Mouse (Mus musculus): ENCODE data around the gene Ski.

Ski gene

GRCm38 (mm10) chr4:155176210-155176609 lies 46.2 kb downstream of the Ski start:
- DNase-seq (ENCODE audit: low read depth, low spot score) = no peak

DNA sequence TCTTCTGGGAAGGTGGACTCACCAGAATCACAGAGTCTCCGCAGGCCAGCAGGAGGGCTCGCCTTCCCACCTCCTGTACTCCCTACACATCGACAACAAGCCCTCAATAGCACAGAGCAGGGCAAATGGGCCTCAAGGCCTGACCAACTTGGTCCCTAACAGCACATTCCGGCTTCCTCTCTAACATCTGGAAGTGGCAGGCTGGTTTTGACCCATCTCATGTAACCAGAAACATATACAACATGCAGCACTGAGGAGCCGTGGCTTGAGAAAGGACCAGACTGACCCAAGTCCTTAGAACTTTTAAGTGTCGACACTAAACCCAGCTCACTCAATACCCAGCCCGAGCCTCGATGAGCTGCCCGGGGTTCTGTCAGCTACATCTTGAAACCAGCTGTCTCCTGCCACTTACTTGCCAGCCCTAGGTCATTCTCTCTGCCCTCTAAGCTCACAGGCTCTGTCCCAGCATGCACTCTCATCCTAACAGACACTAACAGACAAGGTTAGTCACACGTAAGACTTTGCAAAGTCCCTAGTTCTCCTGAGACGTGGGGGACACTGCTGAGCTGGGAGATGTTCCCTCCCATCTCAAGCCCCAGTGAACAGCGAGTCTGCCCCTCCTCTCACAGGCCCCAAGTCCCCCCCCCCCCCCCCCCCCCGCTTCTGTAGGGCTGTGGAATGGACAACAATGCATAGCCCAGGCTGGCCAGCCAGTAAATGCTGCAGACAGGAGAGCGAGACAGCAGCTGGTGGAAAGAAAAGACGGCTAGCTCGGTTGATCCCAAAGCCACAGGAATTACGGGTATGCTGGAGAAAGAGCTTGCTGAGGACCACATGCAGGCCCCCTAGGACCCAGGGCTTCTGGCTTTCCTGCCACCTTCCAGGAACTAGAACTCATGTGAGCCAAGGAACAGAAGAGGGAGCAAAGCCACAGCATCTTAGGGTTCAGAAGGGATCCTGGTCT lies 48.3 kb downstream of the Ski start:
- no peak for DNase-seq (ENCODE audit: low read depth, low spot score)

GRCm38 (mm10) chr4:155172909-155173821 lies 49.2 kb downstream of the Ski start:
- DNase-seq (ENCODE audit: low read depth, low spot score) = peak; percentile 82

DNA sequence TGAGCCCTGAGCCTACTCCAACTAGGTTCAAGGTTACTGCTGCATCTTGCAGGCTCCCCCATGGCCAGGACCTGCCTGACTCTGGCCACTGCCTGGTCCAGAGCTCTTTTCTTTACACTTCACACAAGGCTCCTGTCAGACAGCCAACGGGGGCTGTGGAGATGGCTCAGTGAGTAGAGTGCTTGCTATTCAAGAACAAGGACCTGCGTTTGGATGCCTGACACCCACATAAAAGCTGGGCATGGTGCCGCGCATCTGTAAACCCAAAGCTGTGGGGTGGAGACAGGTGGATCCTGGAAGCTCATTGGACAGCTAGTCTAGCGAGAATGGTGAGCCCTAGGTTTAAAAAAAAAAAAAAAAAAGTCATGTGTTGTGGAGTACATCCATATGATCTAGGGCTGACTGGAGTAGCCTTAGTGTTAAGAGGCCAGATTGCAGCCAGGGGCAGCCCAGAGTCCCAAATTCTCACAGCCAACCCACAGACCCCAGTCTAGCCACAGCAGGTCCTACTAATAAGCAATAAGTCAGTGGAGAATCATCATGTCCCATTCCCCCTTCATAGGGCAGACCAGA lies 50.3 kb downstream of the Ski start:
- DNase-seq (ENCODE audit: low read depth, low spot score) = no peak

DNA sequence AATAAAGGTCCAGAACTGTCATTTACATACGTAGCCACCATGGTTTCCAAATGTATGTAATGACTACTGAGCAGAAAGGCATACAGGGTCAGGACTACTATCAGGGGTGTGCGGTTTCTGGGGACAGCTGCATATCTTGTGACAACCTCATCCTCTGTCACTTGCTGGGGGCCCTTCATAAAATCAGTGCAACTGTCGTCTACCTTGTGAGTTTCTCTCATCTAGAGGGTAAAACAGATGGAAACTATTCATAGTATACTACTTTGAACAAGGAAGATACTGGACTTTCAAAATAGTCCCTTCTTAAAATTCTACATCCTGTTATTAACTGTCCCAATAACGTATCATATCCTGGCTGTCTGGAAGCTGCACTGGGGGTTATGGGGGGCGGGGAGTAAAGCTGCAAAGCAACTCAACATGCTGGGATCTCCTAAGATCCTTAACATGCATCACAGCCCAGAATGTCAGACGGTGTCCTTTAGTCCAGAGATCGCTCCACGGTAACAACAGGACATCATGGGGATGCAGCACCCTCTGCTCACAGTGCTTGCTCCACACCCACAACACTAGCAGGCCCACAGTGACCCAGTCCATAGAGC lies 51.7 kb downstream of the Ski start:
- DNase-seq (ENCODE audit: low read depth, low spot score) = no peak

- no peak for DNase-seq (ENCODE audit: low read depth, low spot score)
Measured at GRCm38 (mm10) chr4:155168835-155169252, 53.5 kb downstream of the Ski start.

- no peak for DNase-seq (ENCODE audit: low read depth, low spot score)
Measured at GRCm38 (mm10) chr4:155165861-155166260, 56.5 kb downstream of the Ski start.

DNA sequence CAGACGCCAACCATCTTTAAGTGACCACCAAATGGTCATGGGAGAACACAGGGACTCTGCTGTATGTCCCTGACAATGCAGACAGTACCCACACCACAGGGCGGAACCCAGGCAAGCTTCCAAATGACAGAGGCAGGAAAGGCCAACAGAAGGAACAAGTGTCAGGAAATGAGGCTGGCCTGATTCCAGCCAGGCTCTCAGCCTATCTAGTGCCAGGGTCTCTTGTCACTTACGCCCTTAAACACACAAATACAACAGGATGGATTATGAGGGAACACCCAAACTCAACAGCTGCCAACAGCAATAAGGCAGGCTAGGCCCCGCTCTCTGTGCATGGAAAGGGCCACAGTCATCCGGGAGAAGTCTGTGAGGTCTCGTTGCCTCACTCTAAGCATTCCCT lies 57.8 kb downstream of the Ski start:
- DNase-seq (ENCODE audit: low read depth, low spot score) = no peak

GRCm38 (mm10) chr4:155163685-155164084 lies 58.7 kb downstream of the Ski start:
- no peak for DNase-seq (ENCODE audit: low read depth, low spot score)

GRCm38 (mm10) chr4:155163320-155163651 lies 59.1 kb downstream of the Ski start:
- no peak for DNase-seq (ENCODE audit: low read depth, low spot score)

- no peak for DNase-seq (ENCODE audit: low read depth, low spot score)
Measured at GRCm38 (mm10) chr4:155162433-155163319, 59.7 kb downstream of the Ski start.

DNA sequence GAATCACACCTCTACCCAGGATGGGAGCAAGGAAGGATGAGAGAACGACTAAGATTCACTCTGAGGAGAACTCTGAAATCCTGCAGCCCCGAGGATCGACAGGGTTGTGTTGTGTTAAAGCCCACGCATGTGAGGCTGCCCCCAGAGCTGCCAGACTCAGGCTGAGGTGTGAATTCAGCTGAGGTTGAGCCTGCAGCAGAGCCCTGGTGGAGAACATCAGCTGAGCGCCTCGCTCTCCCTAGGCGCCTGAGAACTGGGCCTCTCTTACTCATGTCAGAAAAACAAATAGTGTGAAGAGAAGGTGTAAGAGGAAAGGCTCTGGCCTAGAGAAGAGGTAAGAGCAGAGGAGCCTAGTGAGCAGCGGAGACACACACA lies 63.9 kb downstream of the Ski start:
- DNase-seq (ENCODE audit: low read depth, low spot score) = no peak

- DNase-seq (ENCODE audit: low read depth, low spot score) = no peak
Measured at GRCm38 (mm10) chr4:155157871-155158542, 64.4 kb downstream of the Ski start.

DNA sequence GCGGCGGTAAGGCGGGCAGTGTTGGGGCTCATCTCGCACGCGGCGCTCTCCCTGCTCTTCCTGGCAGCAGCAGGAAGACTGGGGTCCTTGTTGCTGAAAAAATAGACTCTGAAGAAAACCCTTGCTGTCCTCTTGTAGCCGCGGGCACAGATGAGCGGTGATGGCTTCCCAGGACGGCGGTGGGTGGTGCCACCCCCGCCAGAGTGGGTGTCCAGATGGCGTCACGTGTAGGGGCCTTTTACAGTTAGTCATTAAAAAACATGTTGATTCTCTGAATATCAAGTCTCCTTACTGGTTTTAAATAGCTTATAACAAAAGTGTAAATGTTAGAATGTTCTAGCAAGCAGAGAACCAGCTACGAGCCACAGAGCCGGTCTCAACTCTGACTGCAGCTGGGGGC lies 65.7 kb downstream of the Ski start:
- DNase-seq (ENCODE audit: low read depth, low spot score) = no peak

- DNase-seq (ENCODE audit: low read depth, low spot score) = no peak
Measured at GRCm38 (mm10) chr4:155154986-155155385, 67.4 kb downstream of the Ski start.

DNA sequence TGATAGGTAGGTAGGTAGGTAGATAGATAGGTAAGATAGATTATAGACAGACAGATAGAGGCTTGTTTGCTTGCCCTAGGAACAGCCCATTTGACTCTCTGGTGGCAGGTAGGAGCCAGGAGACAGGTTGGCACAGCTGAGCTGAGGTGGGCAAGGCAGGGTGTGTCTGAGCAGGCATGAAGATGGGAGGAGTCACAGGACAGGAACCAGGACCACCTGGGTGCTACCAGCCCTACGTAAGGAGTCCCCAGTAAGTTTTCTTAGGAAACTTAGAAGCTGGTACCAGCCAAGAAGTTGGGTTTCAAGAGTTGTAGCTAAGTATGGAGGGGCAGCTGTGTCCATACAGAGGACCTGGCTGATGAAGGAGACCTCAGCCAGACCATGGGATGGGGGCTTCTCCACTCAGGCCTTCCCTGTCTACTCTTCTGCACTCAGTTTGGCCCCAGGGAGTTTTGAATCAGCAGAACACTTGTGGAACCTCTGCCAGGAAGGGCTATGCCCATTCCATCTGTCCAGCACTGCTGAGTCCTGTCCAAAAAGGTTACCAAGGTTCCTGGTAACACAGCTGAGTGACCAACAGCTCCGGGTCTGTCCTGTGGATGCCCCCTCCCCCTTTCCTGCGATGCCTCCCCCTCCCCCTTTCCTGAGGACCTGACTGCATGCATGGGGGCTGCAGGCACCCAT lies 68.9 kb downstream of the Ski start:
- DNase-seq (ENCODE audit: low read depth, low spot score) = no peak

GRCm38 (mm10) chr4:155152476-155152875 lies 69.9 kb downstream of the Ski start:
- DNase-seq (ENCODE audit: low read depth, low spot score) = no peak

GRCm38 (mm10) chr4:155151845-155152244 lies 70.5 kb downstream of the Ski start:
- DNase-seq (ENCODE audit: low read depth, low spot score) = no peak

DNA sequence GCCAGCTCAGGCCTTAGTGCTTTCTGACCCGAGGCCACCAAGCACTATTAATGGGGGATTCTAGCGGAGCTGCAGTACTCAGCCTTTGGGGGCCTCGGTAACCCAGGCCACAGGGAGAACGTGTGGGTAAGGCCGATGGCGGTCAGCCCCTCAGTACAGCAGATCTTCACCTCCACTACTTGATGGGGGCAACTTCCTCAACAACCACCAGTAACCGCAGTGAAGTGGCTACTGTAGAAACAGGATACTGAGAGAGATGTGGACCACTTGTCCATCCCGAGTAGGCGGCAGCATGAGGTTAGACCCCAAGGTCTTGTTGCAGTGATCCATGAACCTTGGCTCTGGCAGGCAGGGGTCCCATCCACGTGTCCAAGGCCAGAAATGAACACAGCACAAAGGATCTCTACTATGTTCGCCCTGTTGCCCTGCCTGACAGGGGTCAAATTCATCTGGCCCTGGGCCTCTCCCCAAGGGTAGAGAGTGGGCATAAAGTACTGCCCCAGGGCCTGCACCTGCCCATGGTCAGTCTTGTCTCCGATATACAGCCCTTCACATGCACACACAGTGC lies 71.1 kb downstream of the Ski start:
- DNase-seq (ENCODE audit: low read depth, low spot score) = no peak

Measured in embryo, embryonic 11.5 days (tissue).